Mouse (Mus musculus): ENCODE results near the gene Copz2. TPM values are rescaled to one million over a fixed set of nuclear protein-coding genes. Genes with fewer than 3 reads are reported as not detected.
A peak's percentile ranks its signal among the peaks of the same experiment; 100 is the strongest.

Copz2 gene
- total RNA-seq, 1 experiment from 2014 or later: not detected

- ATAC-seq (ENCODE audit: extremely low read depth, insufficient number of reproducible peaks, low FRiP score, poor library complexity, severe bottlenecking): no peak
These were observed 10.0 kb downstream of the Copz2 start for GRCm38 (mm10) chr11:96859635-96860034.

GRCm38 (mm10) chr11:96860564-96860963, 10.9 kb downstream of the Copz2 start:
- peak; percentile 56 for ATAC-seq (ENCODE audit: extremely low read depth, insufficient number of reproducible peaks, low FRiP score, poor library complexity, severe bottlenecking)

GRCm38 (mm10) chr11:96861446-96861845, 11.8 kb downstream of the Copz2 start:
- no peak for ATAC-seq (ENCODE audit: extremely low read depth, insufficient number of reproducible peaks, low FRiP score, poor library complexity, severe bottlenecking)

GRCm38 (mm10) chr11:96861878-96862289, 12.2 kb downstream of the Copz2 start:
- peak; percentile 96 for ATAC-seq (ENCODE audit: extremely low read depth, insufficient number of reproducible peaks, low FRiP score, poor library complexity, severe bottlenecking)

GRCm38 (mm10) chr11:96862534-96862933, 12.9 kb downstream of the Copz2 start:
- ATAC-seq (ENCODE audit: extremely low read depth, insufficient number of reproducible peaks, low FRiP score, poor library complexity, severe bottlenecking): no peak

- no peak for ATAC-seq (ENCODE audit: extremely low read depth, insufficient number of reproducible peaks, low FRiP score, poor library complexity, severe bottlenecking)
These were observed 13.7 kb downstream of the Copz2 start for GRCm38 (mm10) chr11:96863206-96863995.

- ATAC-seq (ENCODE audit: extremely low read depth, insufficient number of reproducible peaks, low FRiP score, poor library complexity, severe bottlenecking): peak; percentile 40; the same call in 1 of the 2 replicates
These were observed 17.5 kb downstream of the Copz2 start for GRCm38 (mm10) chr11:96867149-96867548.

- no peak for ATAC-seq (ENCODE audit: extremely low read depth, insufficient number of reproducible peaks, low FRiP score, poor library complexity, severe bottlenecking)
These were observed 23.0 kb downstream of the Copz2 start for GRCm38 (mm10) chr11:96872441-96873379.

GRCm38 (mm10) chr11:96873601-96874140, 24.0 kb downstream of the Copz2 start:
- no peak for ATAC-seq (ENCODE audit: extremely low read depth, insufficient number of reproducible peaks, low FRiP score, poor library complexity, severe bottlenecking)

GRCm38 (mm10) chr11:96875270-96875669, 25.6 kb downstream of the Copz2 start:
- ATAC-seq (ENCODE audit: extremely low read depth, insufficient number of reproducible peaks, low FRiP score, poor library complexity, severe bottlenecking): no peak

GRCm38 (mm10) chr11:96875745-96876144, 26.1 kb downstream of the Copz2 start:
- ATAC-seq (ENCODE audit: extremely low read depth, insufficient number of reproducible peaks, low FRiP score, poor library complexity, severe bottlenecking): no peak

- no peak for ATAC-seq (ENCODE audit: extremely low read depth, insufficient number of reproducible peaks, low FRiP score, poor library complexity, severe bottlenecking)
These were observed 26.8 kb downstream of the Copz2 start for GRCm38 (mm10) chr11:96876300-96877040.

GRCm38 (mm10) chr11:96877071-96877470, 27.4 kb downstream of the Copz2 start:
- ATAC-seq (ENCODE audit: extremely low read depth, insufficient number of reproducible peaks, low FRiP score, poor library complexity, severe bottlenecking): no peak

- ATAC-seq (ENCODE audit: extremely low read depth, insufficient number of reproducible peaks, low FRiP score, poor library complexity, severe bottlenecking): no peak
These were observed 29.0 kb downstream of the Copz2 start for GRCm38 (mm10) chr11:96878715-96879114.

- no peak for ATAC-seq (ENCODE audit: extremely low read depth, insufficient number of reproducible peaks, low FRiP score, poor library complexity, severe bottlenecking)
These were observed 29.7 kb downstream of the Copz2 start for GRCm38 (mm10) chr11:96879359-96879758.

- no peak for ATAC-seq (ENCODE audit: extremely low read depth, insufficient number of reproducible peaks, low FRiP score, poor library complexity, severe bottlenecking)
These were observed 30.6 kb downstream of the Copz2 start for GRCm38 (mm10) chr11:96880296-96880695.

GRCm38 (mm10) chr11:96885901-96886340, 36.3 kb downstream of the Copz2 start:
- ATAC-seq (ENCODE audit: extremely low read depth, insufficient number of reproducible peaks, low FRiP score, poor library complexity, severe bottlenecking): no peak

GRCm38 (mm10) chr11:96886942-96887546, 37.4 kb downstream of the Copz2 start:
- no peak for ATAC-seq (ENCODE audit: extremely low read depth, insufficient number of reproducible peaks, low FRiP score, poor library complexity, severe bottlenecking)

Measured in neutrophil, adult 5-6 weeks (primary cell).